Mouse (Mus musculus): Measurements from ENCODE around the gene 4930518I15Rik. TPM values are rescaled to one million over a fixed set of nuclear protein-coding genes. Genes with fewer than 3 reads are reported as not detected.

4930518I15Rik gene
- total and polyA plus RNA-seq, 3 experiments, result 0.23 to 0.60 TPM; not detected in 1

DNA sequence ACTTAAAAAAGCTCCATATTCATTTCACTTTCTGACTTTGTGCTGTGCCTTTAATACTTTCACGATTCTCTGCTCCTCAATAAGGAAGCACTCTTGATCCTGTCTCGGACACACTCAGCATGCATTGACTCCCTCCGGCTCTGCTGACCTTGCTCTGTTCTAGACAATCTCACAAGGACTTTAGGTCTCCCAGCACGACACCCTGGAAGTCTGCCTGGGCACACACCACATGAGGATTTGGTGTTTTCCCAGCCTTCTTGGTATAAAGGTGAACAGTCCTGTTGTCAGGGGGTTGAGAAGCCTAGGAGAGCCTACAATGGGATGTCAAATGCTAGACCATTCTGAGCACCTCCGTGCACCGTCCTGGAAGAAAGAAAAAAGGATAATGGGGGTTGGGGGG lies 35.1 kb upstream of the 4930518I15Rik start:
- no peak for TF ChIP-seq BHLHE40 (IDR thresholded peaks at IDR 0.05; ENCODE audit: borderline replicate concordance, low read depth, low read length)
- TF ChIP-seq CTCF (IDR thresholded peaks at IDR 0.05 in 2 of 3, conservative IDR thresholded peaks at IDR 0.05 in 1 of 3; ENCODE audit: control insufficient read depth in 1 of 3, insufficient read depth in 1 of 3, low read depth in 2 of 3, low read length in 3 of 3, poor library complexity in 1 of 3, severe bottlenecking in 1 of 3), result no peak
- no peak for TF ChIP-seq KAT2A (conservative IDR thresholded peaks at IDR 0.05; ENCODE audit: low read depth, low read length)
- TF ChIP-seq TCF12 (IDR thresholded peaks at IDR 0.05; ENCODE audit: low read depth, low read length), result no peak
- TF ChIP-seq POLR2AphosphoS2 (IDR thresholded peaks at IDR 0.05; ENCODE audit: low read length), result no peak
- no peak for TF ChIP-seq JUND (IDR thresholded peaks at IDR 0.05; ENCODE audit: low read depth, low read length)
- no peak for TF ChIP-seq MEF2A (IDR thresholded peaks at IDR 0.05; ENCODE audit: extremely low read depth, insufficient replicate concordance, low read depth, low read length, poor library complexity, severe bottlenecking)
- no peak for TF ChIP-seq E2F4 (IDR thresholded peaks at IDR 0.05; ENCODE audit: borderline replicate concordance, low read depth, low read length)
- TF ChIP-seq MXI1 (IDR thresholded peaks at IDR 0.05; ENCODE audit: low read depth, low read length), result no peak
- TF ChIP-seq NELFE (IDR thresholded peaks at IDR 0.05; ENCODE audit: low read depth, low read length), result no peak
- no peak for TF ChIP-seq GABPA (IDR thresholded peaks at IDR 0.05; ENCODE audit: low read depth, low read length)
- no peak for TF ChIP-seq CHD2 (IDR thresholded peaks at IDR 0.05; ENCODE audit: low read length)
- no peak for TF ChIP-seq TBP (IDR thresholded peaks at IDR 0.05; ENCODE audit: low read depth, low read length)
- no peak for TF ChIP-seq RCOR1 (IDR thresholded peaks at IDR 0.05; ENCODE audit: low read depth, low read length)
- no peak for TF ChIP-seq ZC3H11A (IDR thresholded peaks at IDR 0.05; ENCODE audit: low read depth, low read length)
- no peak for TF ChIP-seq MAZ (IDR thresholded peaks at IDR 0.05; ENCODE audit: low read depth, low read length)
- no peak for TF ChIP-seq USF1 (IDR thresholded peaks at IDR 0.05; ENCODE audit: low read depth, low read length)
- no peak for TF ChIP-seq POLR2AphosphoS5 (IDR thresholded peaks at IDR 0.05; ENCODE audit: borderline replicate concordance, low read depth, low read length)
- no peak for TF ChIP-seq EP300 (IDR thresholded peaks at IDR 0.05; ENCODE audit: low read depth in 1 of 2, low read length in 2 of 2)
- DNase-seq (ENCODE audit: low read depth, low spot score), result no peak
- no peak overlapping the region for H3K4me3 ChIP-seq (ENCODE audit: control insufficient read depth in 1 of 2, insufficient read depth in 1 of 2, low read depth in 2 of 2, low read length in 2 of 2)
- no peak overlapping the region for H3K9ac ChIP-seq (ENCODE audit: control insufficient read depth, low read depth, low read length, poor library complexity, severe bottlenecking)
- peaks cover 0 to 10% of the 10 kb centered on the region in 2 experiments; a peak in 2 of 4 replicates for H3K4me1 ChIP-seq (ENCODE audit: control insufficient read depth in 1 of 2, insufficient read depth in 2 of 2, low read length in 2 of 2)
- peaks cover 0 to 8% of the 10 kb centered on the region in 2 experiments; a peak in 2 of 4 replicates for H3K36me3 ChIP-seq (ENCODE audit: control insufficient read depth in 1 of 2, insufficient read depth in 2 of 2, low read length in 2 of 2)
- H3K27ac ChIP-seq (ENCODE audit: control insufficient read depth, low read depth, low read length), result no peak overlapping the region
- no peaks in the 10 kb centered on the region; a peak in 1 of 4 replicates for H3K27me3 ChIP-seq (ENCODE audit: control insufficient read depth in 1 of 2, insufficient read depth in 2 of 2, low read length in 2 of 2)
- no peaks in the 10 kb centered on the region for H3K9me3 ChIP-seq (replicated peaks; ENCODE audit: insufficient read depth, low read length)
- H3K79me2 ChIP-seq (ENCODE audit: control insufficient read depth, insufficient read depth, low read length, poor library complexity), result no peaks in the 10 kb centered on the region

DNA sequence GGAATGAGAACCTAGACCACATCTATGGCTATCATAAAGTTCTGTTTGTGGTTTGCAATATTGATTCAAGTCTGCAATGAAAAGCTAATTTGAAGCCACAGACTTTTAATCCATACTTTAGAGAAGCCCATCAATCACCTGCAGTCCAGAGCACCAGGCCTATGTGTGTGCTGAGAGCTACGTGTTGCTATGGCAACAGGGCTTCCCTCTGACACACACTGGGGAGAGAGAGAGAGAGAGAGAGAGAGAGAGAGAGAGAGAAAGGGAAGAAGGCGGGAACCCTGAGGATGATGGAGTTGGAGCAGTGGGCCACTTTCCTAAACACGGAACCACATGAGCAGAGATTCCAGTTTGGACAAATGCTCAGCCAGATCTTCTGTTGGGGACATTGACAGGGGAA lies 34.5 kb upstream of the 4930518I15Rik start:
- TF ChIP-seq POLR2AphosphoS5 (IDR thresholded peaks at IDR 0.05; ENCODE audit: borderline replicate concordance, low read depth, low read length) (no peak), JUND (IDR thresholded peaks at IDR 0.05; ENCODE audit: low read depth, low read length) (peak; percentile 73; the same call in 1 of the 2 replicates)
- H3K4me3 ChIP-seq (ENCODE audit: control insufficient read depth in 1 of 2, insufficient read depth in 1 of 2, low read depth in 2 of 2, low read length in 2 of 2), result no peak overlapping the region
- peaks cover 0 to 12% of the 10 kb centered on the region in 2 experiments; a peak in 2 of 4 replicates for H3K4me1 ChIP-seq (ENCODE audit: control insufficient read depth in 1 of 2, insufficient read depth in 2 of 2, low read length in 2 of 2)

More for the DNA sequence above, 34.5 kb upstream of the 4930518I15Rik start:
- Histone ChIP-seq H3K9ac (ENCODE audit: control insufficient read depth, low read depth, low read length, poor library complexity, severe bottlenecking) (no peak overlapping the region), H3K36me3 (ENCODE audit: control insufficient read depth in 1 of 2, insufficient read depth in 2 of 2, low read length in 2 of 2) (peaks cover 0 to 8% of the 10 kb centered on the region in 2 experiments; a peak in 2 of 4 replicates), H3K27ac (ENCODE audit: control insufficient read depth, low read depth, low read length) (no peak overlapping the region), H3K9me3 (replicated peaks; ENCODE audit: insufficient read depth, low read length) (no peaks in the 10 kb centered on the region), H3K27me3 (ENCODE audit: control insufficient read depth in 1 of 2, insufficient read depth in 2 of 2, low read length in 2 of 2) (no peaks in the 10 kb centered on the region), H3K79me2 (ENCODE audit: control insufficient read depth, insufficient read depth, low read length, poor library complexity) (no peaks in the 10 kb centered on the region)
- no peak for DNase-seq (ENCODE audit: low read depth, low spot score)

Data from MEL (cell line).